Mouse (Mus musculus) bone marrow, adult 2 months (tissue): Measurements from ENCODE around the gene Pdss2. TPM values are rescaled to one million over a fixed set of nuclear protein-coding genes. Genes with fewer than 3 reads are reported as not detected.

Source experiments
- H3K27ac ChIP-seq: fragments of 200-500 bp; 2 replicates; pipeline ENCODE4 v1.5.1; 2012; ENCODE audit warnings: low read depth, mild to moderate bottlenecking, control low read depth, inconsistent platforms, low read length; ENCODE audit not compliant: control insufficient read depth, poor library complexity, insufficient read depth
- H3K4me1 ChIP-seq: fragments of 200-500 bp; 2 replicates; pipeline ENCODE4 v1.6.1; 2011; ENCODE audit warnings: low read length; ENCODE audit not compliant: control insufficient read depth, insufficient read depth
- H3K4me3 ChIP-seq: fragments of 200-500 bp; replicated peaks from 2 replicates; pipeline ENCODE3; 2011; ENCODE audit warnings: mild to moderate bottlenecking, low read depth, low read length, control low read depth; ENCODE audit not compliant: control insufficient read depth
- CTCF ChIP-seq: fragments of 200-500 bp; IDR thresholded peaks from 2 replicates; pipeline ENCODE4 v1.5.1; 2011; ENCODE audit warnings: low read length, control low read depth; ENCODE audit not compliant: control insufficient read depth, insufficient read depth
- POLR2A ChIP-seq: fragments of 200-500 bp; IDR thresholded peaks from 2 replicates; pipeline ENCODE4 v1.6.1; 2011; ENCODE audit warnings: low read depth, mild to moderate bottlenecking, control low read depth, low read length, borderline replicate concordance; ENCODE audit not compliant: control insufficient read depth
- WGBS: fragments of 180-500 bp; shearing (Covaris S2); methylation state at CpG from one replicate; pipeline ENCODE4 v1.1.7; 2018; 5-methylcytosine and 5-hydroxymethylcytosine counted together
- polyA plus RNA-seq: library from polyadenylated mRNA; stranded (reverse); fragments of >200 nt; gene quantifications from 2 replicates; pipeline ENCODE4 v1.2.4, GENCODE M21; 2011; ENCODE audit warnings: low replicate concordance; ENCODE audit not compliant: missing spikeins, insufficient read depth, insufficient read length

The Pdss2 gene
- polyA plus RNA-seq, 1 experiment: 10.9 TPM

DNA sequence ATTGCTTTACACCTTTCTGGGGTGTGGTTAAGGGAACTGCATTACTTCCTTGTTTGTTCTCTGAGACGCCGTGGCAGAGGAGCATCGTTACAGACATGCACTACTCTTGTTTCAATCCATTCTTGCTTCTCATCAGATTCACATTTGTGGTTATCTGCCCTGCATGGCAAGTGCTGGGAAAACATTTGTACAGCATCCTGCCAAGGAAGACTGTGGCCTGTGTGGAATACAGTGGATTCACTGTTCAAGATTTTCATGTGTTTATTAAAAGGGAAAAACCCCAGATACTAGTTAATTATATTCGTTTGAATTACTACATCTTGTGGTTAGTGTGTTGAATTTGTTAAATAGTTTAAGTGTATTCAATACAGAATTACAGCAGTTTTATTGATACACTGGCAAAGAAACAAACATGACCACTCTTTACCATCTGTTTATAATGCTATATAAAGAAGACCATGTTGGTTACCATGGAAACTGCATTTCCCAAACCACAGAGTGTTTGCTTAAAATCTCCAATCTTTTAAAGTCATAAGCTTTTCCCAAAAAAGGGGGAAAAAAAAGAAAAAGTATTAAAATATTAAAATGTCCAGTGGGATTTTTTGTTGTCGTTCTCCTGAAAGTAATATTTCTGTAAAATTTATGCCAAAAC, 58.5 kb downstream of the Pdss2 start:
- no peak for TF ChIP-seq POLR2A
- TF ChIP-seq CTCF: no peak
- Histone ChIP-seq H3K27ac (no peak overlapping the region), H3K4me3 (no peak overlapping the region), H3K4me1 (no peaks in the 10 kb centered on the region; the same call in 1 of the 2 replicates)
- WGBS: 44% methylated on average over 5 of the region's 5 CpGs

DNA sequence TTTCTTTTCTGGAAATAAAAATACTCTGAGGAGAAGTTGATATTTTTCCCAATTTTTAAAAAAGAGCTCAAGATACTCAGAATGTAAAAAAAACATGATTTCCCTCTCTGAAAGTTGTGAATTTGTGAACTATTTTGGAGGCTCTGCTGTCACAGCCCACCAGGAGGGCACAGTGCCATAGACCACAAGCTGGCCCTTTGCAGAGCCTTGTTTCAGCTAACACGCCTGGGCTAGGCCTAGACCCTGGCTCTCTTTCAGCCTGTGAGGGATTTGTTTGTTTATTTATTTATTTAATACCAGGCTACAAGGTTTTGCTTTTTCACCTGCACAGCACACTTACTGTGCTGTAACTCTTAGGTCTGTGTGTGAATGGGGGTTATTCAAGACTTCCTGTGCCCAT, 64.3 kb downstream of the Pdss2 start:
- WGBS: 62% methylated on average over 1 of the region's 1 CpGs
- Histone ChIP-seq H3K27ac (no peak overlapping the region), H3K4me1 (no peaks in the 10 kb centered on the region), H3K4me3 (no peak overlapping the region)
- TF ChIP-seq CTCF (no peak), POLR2A (no peak)

DNA sequence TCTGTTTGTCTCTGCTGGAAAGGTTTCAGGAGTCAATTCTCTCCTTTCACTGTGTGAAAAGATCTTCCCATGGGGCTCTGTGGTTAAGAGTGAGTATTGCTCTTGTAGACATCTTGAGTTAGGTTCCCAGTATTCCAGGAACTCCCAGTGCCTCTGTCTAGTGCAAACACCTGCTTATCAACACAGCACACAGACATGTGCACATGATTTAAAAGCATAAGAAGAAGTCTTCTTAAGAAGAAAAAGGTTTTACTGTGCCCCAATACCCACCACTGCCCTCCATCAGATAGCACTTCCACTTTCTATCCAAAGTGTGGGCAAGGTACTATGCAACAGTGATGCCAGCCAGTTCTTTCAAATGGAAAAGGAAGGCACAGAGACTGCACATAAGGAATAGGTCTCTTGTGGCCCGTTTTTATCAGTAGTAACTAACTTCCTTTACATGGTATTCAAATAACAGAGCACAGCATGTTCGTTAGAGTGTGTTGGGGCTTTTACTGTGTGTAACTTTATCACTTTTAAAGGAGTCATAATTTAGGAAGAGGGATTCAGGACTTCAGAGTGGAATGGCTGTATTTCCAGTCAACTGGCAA, 69.4 kb downstream of the Pdss2 start:
- TF ChIP-seq CTCF: no peak
- no peak for TF ChIP-seq POLR2A
- WGBS: 41% methylated on average over 2 of the region's 2 CpGs
- H3K27ac ChIP-seq: no peak overlapping the region
- no peak overlapping the region for H3K4me3 ChIP-seq
- no peaks in the 10 kb centered on the region for H3K4me1 ChIP-seq

DNA sequence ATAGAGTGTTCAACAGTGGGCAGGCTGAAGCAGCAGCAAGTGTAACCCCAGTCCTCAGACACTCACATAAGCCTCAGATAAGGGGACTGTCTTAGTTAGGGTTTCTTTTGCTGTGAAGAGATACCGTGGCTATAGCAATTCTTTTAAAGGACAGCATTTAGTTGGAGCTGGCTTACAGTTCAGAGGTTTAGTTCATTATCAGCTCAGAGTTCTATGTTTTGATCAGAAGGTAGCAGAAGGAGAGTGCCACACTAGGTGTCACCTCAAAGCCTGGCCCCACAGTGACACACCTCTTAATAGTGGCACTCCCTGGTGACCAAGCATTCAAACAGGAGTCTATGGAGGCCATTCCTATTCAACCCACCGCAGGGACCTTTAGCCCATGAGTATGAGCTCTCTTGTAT, 70.0 kb downstream of the Pdss2 start:
- TF ChIP-seq CTCF: no peak
- no peak for TF ChIP-seq POLR2A
- Histone ChIP-seq H3K4me3 (no peak overlapping the region), H3K4me1 (no peaks in the 10 kb centered on the region), H3K27ac (no peak overlapping the region)
- 76% methylated on average over 2 of the region's 2 CpGs for WGBS

DNA sequence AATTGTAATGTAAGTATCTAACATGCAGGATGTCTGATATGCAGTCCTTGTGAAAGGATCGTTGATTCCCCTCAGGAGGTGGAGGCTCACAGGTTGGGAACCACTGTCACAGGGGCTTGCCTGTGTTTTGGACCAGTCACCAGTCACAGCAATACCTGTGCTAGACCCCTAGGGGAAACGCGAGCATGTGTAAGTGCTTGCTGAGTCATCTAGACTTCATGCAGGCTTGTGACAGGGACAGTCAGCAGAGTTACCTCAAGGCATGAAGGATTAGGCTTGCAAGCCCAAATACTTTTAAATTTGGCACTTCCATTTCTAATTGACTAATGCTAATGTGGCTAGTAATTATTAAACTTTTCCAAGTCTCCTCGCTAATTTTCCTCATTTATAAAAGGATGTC, 71.2 kb downstream of the Pdss2 start:
- Histone ChIP-seq H3K4me3 (no peak overlapping the region), H3K27ac (no peak overlapping the region), H3K4me1 (no peaks in the 10 kb centered on the region)
- TF ChIP-seq CTCF (no peak), POLR2A (no peak)
- 49% methylated on average over 4 of the region's 4 CpGs for WGBS

DNA sequence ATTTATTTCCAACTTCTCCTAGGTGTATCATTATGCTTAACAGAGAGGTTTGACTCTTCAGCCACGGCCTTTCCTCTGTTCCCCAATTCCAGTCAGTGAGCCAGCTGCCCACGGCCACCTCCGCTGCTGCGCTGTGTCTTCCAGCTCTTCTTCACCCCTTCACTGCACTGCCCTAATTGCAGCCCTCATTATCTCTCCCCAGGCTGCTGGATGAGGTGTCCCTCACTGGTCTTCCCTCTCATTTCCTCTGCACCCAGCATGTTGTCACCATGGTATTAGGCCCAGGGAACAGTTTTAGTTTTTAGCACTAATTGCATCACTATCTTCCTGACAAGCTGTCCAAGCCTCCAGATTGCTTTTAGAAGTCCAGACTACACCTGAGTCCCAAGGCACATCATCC, 73.0 kb downstream of the Pdss2 start:
- 92% methylated on average over 4 of the region's 4 CpGs for WGBS
- no peak for TF ChIP-seq CTCF
- no peak for TF ChIP-seq POLR2A
- no peak overlapping the region for H3K27ac ChIP-seq
- no peaks in the 10 kb centered on the region for H3K4me1 ChIP-seq
- H3K4me3 ChIP-seq: no peak overlapping the region

DNA sequence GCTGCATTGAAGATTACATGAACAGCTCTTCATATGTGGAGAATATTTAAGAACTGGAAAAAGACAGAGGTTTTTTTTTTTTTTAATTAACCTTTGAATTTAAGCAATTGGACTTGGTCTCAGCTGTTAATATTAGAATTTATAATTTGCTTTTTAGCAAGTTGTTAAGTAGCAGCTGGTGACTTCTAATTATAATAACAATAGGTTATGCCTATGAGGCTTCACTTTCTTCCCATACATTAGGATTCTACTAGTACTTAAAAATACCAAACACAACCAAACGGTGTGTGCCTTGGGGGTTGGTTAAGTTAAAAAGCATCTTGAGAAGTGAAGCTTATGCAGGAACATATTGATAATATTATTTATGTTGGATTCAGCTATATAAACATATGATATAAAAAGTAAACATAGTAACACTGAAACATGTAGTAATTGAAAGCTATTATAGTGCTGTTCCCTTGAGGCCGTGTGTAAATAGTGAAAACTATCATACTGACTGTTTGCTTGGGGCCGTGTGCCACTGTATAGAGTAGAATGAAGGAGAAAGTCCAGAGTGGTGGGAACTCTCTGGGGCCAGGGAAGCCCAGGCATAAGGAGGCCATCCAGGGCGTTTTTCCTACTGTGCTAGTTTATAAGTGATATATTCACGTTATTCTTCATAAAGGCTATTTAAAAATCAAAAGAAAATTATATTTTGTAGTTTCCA, 87.0 kb downstream of the Pdss2 start:
- no peak overlapping the region for H3K4me3 ChIP-seq
- no peaks in the 10 kb centered on the region; the same call in 1 of the 2 replicates for H3K4me1 ChIP-seq
- 79% methylated on average over 5 of the region's 5 CpGs for WGBS
- H3K27ac ChIP-seq: no peak overlapping the region
- no peak for TF ChIP-seq POLR2A
- no peak for TF ChIP-seq CTCF

DNA sequence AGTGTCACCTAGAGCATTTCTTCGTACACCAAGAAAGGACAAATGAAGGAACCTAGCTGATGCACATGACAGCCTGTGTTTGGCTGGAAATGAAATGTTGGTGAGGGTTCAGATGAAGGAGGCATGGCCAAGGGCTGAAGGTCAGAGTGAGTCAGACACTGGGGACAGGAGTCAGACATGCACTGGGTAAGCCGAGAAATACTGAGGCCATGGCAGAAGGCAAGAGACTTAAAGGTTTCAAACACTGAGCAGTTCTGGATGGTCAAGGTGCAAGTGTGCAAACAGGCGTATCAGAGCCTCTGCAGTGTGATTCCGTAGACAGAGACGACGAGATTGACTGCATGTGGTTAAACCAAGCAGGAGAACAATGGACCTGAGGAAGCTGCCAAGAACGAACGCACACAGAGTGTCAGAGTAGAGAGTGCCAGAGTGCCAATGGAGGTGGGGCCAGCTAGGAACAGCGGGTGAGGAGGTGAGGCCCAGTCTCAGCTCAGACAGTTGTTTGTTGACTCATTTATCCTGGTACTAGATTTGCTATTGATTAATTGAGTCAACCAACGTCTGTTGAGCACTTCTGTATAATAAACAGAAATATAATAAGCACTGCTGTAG, 89.6 kb downstream of the Pdss2 start:
- Histone ChIP-seq H3K4me3 (no peak overlapping the region), H3K27ac (no peak overlapping the region), H3K4me1 (no peaks in the 10 kb centered on the region; the same call in 1 of the 2 replicates)
- WGBS: 74% methylated on average over 10 of the region's 10 CpGs
- TF ChIP-seq POLR2A: no peak
- no peak for TF ChIP-seq CTCF
